Mouse (Mus musculus): ENCODE results near the gene Pfkp.
A peak's percentile ranks its signal among the peaks of the same experiment; 100 is the strongest.

The Pfkp gene

GRCm38 (mm10) chr13:6601676-6602075 is 46.9 kb downstream of the Pfkp start:
- no peak for DNase-seq

- DNase-seq = no peak
These were observed 48.0 kb downstream of the Pfkp start for GRCm38 (mm10) chr13:6600626-6601025.

- DNase-seq = no peak
These were observed 50.8 kb downstream of the Pfkp start for GRCm38 (mm10) chr13:6597801-6598200.

GRCm38 (mm10) chr13:6595403-6595802 is 53.2 kb downstream of the Pfkp start:
- DNase-seq = no peak

DNA sequence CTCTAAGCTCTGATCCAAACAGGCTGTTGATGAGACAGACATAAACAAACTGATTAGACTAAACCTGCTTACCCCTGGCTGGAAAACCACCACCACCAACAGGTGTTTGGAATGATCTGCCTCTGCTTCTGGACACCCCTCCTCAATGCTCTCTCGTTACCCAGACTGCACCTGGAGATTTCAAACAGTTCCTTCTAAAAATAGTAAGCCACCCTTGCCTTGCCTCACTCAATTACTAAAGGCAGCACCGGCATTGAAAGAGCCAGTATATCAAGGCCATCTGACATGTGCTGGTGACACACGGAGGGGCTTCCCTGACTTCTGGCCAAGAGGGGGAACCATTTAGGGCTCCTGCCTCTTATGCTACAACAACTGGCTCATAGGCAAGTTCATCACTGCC is 57.7 kb downstream of the Pfkp start:
- DNase-seq = no peak

- DNase-seq = no peak
These were observed 62.6 kb downstream of the Pfkp start for GRCm38 (mm10) chr13:6586009-6586408.

DNA sequence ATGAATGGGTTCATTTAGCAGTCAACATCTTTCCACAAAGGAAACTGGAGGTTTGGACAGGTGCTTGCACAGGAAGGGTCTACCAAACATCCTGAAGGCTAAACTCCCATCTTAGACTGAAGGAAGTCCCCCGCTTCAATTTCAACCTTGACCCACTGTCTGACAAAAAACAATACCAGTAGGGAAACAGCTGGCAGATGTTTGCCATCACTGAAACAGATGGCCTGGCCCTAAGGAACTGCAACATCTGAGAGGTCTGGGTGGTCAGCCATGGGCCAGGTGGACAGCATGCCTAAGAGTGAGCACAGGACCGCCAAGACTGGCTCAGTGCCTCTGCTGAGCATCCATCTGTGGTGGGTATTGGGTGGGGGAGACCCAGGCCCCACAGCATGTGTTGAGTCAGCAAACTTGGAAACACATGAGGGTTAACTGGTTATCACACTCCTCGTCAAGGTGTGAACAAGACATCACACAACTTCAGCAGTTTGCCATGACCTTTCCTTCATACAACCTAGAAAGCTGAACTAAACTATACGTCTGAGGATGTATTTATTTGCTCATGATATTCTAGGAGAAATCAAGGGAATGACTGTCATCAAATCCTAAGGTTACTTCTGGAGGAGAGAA is 65.0 kb downstream of the Pfkp start:
- no peak for DNase-seq

DNA sequence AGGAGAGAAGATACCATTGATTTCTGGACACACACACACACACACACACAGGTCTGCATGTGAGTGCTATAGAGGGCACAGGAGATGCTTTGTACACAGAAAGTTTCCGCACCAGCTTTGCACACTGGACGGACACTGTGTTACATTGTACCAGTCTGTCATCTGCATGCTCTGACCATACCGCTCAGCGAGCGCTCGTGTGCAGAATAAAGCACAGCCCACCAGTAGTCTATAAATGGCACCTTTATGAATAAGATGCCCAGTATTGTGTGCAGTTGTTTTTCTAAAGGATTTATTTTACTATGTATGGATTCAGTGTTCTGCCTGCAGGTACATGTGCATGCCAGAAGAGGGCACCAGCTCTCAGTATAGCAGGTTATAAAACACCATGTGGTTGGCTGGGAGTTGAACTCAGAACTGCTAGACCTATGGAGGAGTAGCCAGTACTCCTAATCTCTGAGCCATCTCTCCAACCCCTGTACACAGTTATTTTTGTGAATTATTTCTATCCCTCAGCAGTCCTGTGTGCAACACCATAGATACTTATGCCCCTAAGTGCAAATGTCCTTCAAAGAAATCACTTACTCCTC is 72.6 kb downstream of the Pfkp start:
- DNase-seq = no peak

- no peak for DNase-seq
These were observed 83.0 kb downstream of the Pfkp start for GRCm38 (mm10) chr13:6565571-6565970.

DNA sequence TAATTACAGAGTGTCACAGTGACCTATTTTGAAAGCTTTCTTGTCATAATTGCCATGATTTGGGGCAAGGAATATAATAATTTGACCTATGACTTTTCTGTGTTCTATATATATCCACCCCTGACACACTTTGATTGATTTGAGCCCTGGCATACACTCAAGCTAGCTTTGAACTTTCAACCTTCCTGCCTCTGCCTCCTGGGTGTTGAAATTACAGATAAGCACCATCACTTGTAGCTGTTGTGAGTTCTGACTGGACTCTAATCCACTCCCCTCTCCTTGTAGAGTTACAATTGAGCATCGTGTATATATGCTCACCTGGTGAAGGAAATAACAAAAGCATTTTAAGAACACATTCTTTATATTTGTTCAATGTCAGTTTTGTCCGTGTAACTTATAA is 86.2 kb downstream of the Pfkp start:
- no peak for DNase-seq

GRCm38 (mm10) chr13:6557771-6558170 is 90.8 kb downstream of the Pfkp start:
- DNase-seq = no peak

GRCm38 (mm10) chr13:6555656-6556055 is 92.9 kb downstream of the Pfkp start:
- no peak for DNase-seq

DNA sequence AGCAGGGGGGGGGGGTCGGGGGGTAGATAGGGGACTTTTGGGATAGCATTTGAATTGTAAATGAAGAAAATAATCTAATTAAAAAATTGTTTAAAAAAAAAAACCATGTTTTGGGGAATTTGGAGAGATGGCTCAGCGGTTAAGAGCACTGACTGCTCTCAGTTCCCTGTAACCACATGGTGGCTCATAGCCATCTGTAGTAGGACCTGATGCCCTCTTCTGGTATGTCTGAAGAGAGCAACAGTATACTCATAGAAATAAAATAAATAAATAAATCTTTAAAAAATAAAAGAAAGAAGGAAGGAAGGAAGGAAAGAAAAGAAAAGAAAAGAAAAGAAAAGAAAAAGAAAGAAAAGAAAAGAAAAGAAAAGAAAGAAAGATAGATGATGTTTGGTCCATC is 94.9 kb downstream of the Pfkp start:
- DNase-seq = no peak

DNA sequence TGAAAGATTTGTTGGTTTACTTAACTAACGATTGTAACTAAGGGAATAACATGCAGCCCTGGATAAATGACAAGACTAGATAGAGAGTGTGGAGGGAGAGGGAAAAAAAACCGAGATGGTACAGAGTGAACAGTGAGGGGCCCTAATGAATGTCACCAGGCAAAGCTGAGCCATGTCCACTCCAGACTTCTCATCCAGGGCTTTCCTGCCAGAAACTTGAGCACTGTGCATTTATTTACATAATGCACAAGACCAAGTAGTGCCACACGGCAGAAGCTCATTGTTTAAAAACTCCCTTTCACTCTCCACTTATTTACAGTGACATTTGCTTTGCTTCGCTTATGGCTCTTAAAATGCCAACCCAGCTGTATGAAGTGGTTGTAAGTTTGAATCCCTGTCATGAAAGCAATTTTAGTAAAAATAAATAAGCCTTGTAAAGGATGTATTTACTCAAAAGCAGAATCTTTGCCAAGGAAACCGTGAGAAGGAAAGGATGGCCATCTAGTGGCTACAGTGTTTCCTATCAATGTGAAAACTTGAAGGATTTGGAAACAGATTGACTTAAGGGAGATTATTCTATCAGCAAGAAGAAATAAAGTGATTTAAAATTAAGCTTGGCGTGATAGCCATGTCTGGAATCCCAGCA is 113.2 kb downstream of the Pfkp start:
- DNase-seq = no peak

DNA sequence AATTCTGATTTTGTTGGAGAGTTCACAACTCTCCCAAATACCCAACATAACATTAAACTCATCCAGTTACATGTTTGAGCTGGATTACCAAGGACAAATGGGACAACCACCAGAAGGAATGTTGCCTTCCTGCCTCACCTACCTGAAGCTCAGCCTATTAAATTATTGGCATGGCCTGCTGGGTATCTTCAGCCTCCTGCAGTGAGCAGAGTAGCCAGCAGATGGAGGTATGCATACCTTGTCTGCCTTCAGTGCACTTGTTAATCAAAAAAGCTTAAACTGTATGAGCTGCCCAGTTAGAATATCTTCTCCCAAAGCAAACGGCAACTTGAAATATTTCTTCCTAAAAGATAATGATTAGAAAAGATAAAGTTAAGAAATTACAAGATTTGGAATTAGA is 115.9 kb downstream of the Pfkp start:
- peak; percentile 33 to 39 for DNase-seq

All from cerebellum, postnatal 36 days (tissue).